Mouse (Mus musculus): ENCODE measurements around the gene Plppr4.

The Plppr4 gene

DNA sequence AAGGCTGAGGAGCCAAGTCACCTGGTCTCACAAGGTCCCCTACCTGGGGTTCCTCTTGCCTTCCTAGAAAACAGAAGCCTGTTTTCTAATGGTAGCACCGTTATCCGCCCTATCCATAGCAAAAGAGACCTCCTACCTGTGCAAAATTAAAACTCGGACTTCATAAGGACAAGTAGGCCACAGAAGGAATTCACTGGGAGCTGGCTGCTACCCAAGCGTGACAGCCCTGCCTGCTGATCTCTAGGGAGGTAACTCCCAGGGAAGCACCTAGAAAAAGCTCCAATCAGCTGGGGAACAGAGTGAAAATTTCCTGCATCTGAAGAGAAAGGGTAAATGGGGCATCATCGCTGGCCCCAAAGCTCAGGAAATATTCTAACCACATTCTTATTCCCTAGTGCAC, at the start of gene Plppr4:
TSS of gene Plppr4 (minus strand) at position 349 of the 400 bp plus-strand sequence.
- no peak for DNase-seq

DNA sequence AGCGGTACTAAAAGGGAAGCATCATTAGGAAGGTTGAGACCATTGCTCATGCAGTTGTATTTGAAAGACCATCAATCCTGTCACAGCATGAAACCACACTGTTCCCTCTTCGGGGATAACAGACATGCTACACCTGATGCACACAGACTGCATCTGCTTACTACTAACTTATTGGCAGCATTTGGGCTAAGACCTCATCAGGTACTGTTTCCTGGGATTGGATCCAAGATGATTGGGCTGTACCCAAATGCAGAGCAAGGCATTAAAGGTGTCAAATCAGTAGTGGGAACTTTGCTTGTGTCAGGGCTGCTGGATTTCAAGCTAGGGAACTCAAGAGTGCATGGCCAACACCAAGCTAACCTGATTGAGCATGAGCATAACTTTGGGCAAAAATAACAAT, 45.1 kb upstream of the Plppr4 start:
- no peak for DNase-seq

DNA sequence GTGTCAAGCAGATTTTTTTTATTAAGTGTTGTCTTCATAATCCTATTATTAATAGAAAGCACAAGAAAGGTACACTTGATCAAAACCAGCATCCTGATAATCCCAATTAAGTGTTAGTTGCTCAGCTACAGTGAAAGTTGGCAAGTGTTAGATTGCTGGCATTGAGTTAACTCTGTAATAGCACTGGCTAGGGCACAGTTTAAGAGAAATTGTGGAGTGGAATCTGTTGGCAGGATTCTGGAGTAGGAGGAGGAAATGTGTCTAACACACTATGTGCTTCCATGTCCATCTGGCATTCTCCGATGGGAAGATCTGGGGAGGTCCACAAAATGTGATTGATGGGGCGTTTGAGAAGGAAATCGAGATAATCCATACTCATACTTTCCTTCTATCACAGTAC, 43.1 kb upstream of the Plppr4 start:
- no peak for DNase-seq

DNA sequence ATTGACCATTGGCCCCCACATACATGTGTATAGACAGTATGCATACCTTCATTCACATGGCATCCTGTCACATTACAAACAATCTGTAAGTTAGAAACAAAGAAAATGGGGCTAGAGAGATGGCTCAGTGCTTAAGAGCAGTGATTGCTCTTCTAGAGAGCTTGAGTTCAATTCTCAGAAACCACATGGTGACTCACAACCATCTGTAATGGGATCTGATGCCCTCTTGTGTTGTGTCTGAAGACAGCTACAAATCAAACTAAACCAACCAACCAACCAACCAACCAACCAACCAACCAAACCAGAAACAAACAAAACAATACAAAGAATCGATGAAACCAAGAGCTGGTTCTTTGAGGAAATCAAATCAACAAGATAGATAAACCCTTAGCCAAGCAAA, 5.4 kb upstream of the Plppr4 start:
- DNase-seq, result no peak

DNA sequence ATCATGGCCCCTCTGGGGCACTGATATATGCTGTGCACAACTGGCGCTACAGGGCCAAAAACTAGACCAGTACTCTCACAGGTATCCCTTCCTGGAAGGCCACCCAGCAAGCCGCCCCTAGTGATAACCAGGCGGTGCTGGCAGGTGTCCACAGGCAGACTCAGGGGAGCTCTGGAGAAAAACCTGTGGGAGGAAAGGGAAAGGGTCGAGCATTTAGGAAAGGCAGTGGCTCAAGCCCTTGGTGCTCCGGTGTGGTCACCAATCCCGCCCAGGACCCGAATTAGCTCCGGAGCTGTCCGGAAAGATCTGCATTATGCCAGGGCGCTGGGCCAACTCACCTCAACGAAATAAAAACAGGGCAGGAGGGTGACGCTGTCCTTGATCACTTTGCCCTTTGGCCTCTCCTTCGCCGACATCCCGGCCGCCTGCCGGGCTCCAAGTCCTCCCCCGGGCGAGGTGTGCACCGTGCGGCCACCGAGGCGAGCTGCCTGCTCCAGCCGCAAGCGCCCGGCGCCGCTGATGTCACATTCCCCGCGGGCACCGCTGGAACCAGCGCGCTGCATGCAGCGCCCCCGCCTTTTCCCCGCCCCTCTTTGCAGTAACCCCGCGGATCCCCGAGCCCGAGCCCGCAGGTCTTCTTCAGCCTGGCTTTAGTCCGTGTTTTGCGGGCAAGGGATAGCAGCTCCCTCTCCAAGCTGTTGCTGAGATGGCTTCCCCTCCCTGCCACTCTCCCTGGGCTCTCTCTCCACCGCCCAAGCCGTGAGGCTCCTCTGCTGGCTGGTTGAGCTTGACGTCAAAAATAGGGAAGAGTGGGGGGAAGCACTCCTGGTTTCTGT, 772 bp downstream of the Plppr4 start:
- peak; percentile 2 for DNase-seq

DNA sequence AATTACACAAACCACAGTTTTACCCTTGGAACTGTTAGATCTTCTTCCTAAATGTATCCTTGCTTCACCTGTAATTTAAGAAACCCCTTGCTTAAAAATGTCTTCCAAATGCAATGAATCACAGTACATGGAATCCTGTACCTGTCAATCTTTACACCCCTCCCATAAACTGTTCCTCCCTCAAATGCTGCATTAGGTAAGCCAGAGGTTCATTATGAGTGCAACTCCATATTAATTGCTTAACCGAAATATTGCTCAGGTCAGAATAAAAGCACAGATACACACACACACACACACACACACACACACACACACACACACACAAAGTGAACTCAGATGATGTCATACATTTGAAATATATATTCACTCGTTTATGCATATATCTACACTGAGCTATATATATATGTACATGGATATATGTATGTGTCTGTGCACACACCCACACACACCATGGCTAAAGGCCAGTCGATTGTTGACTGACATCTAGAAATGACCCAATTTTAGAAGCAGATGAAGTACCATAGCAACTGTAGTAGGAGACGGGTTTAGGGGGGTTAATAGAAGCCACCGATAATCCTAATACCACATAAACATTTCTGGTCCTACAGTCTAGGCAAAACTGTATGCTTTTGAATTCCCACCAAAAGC, 1.6 kb downstream of the Plppr4 start:
- DNase-seq, result no peak

DNA sequence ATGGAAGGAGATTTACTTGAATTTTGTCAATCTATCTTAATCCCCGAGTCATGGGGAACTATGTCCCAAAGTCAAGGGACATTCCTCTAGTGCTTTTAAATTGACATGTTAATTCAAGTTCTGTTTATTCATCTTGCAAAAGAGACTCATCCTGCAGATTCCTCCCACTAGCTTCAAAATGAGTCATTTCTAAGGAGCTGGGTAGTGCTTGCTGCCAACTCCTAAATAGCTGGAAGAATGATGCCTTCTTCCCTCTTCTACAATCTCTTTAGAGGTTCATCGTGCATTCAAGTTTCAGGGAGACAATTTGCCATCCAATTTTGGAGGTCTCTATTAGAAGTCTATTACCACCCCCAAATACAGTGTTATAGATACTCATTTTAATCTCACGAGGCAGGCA, 3.3 kb downstream of the Plppr4 start:
- DNase-seq, result no peak

DNA sequence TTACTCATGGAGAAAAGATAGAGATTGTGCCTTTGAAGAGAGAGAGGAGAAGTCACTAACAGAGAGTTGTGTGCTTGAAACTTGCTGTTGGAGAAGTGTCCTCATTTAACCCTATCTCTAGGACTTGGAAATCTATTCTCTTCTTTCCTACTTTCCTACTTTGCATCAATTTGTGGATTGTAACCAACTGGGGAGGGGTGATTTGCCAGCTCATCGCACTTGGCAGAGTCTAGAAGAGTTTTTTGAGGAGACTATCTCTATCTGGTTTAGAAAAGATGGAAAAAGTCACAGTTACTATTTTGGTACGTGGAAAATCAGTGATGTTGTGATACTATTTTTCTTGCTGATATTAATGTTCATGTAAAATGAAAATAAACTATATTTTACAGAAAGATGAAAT, 6.7 kb downstream of the Plppr4 start:
- no peak for DNase-seq

DNA sequence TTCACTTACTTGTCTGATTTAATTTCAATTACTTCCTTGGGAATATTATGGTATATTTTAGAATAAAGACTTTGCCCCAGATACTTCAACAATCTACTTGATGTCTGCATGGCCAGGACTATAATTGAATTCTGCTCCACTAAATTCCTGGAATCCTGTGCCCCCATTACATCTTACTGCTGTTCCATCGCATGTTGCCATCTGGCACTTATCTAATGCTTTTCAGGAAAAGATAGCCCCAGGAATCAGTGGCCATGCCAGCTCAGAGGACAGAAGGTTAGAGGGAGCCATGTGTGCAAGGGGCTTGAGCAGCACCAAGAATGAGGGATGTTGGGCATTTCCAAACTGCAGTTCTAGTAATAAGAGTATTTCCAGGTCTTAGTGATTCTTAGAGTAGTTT, 14.3 kb downstream of the Plppr4 start:
- DNase-seq, result no peak

DNA sequence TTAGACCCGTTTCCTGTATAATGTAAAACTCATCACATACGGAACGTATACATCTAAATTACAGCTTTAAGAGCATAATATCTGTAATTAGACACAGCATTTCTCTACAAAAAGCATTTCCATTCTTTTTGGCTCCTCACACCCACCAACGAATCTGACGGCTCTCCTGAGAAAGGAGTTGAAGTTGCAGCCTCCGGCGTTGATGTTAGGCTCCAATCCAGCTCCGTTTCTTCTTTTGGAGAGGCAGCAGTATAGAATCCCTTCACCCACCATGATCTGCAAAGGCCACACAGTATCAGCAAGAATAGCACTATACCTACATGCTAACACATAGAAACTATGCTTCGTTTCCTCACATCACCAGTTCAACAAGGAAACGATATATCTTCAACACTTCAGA, 29.2 kb downstream of the Plppr4 start:
- no peak for DNase-seq

DNA sequence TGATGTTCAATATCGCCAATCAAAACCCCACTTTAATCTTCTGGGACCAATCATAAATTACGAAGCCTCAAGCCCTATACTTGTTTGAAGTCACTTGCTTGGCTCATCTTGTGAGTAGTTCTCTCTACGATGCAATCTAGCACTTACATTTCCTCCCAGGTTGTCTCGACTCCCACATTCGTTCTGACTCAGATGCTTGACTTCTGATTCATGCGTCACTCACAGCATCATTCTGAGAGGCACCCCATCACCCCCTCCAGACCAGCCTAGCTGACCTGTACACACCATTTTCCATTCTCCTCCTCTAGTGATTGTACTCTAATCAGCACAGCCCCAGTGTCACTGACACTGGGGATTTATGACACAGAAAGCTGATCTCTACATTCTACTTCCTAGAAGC, 31.2 kb downstream of the Plppr4 start:
- DNase-seq, result no peak

DNA sequence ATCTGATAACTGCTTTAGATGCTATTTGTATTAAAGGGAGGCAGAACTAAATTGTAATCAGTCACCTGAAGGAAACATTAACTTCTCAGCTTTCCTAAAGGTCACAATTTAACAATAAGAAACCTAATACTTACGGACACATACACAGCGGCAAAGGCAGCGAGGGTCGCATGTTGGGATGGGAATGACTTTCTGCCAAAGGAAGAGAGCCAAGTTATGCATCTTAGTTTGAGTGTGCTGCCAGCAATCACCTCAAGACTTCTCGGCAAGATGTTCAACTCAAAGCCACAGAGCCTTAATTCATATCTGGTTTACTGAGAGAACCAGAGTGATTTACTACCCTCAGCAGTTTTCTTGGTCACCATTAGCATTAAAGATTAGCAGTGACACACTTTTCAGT, 34.1 kb downstream of the Plppr4 start:
- DNase-seq, result no peak

DNA sequence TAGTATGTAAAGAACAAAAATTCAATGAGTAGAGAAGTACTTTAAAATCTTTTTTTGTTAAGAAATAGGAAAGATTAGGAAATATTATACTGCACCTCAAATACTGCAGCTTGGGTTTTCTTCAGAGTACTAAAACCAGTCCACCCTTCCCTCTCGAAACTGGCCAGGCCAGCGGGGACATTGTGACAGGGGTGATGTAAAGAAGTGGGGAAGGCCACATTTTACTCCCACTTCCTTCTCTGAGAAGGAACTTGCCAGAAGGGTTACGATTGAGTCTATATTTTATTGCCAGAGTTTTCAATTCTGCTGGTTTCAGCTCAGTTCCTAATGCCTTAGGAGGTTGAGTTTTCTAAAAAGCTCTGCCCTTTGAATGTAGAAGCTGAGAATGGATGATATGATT, 41.0 kb downstream of the Plppr4 start:
- DNase-seq, result peak; percentile 6

DNA sequence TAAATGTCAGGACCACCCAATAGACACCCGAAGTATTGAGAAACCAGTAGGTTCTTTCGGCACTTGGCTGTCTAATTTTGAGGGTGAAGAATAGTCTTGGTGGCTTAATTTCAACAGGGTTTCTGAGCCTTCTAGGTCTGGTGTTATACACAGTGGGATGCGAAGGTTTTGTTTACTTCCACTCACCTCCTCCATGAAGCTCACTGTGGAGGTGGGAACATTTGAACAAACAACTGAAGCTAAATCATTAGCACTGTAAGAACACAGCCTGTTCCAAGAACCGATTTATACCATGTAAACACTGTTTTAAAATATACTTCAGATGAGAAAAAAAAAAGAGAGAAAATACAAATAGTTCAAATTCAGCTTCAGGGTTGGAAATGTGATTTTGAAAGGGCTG, 47.3 kb downstream of the Plppr4 start:
- DNase-seq, result no peak

DNA sequence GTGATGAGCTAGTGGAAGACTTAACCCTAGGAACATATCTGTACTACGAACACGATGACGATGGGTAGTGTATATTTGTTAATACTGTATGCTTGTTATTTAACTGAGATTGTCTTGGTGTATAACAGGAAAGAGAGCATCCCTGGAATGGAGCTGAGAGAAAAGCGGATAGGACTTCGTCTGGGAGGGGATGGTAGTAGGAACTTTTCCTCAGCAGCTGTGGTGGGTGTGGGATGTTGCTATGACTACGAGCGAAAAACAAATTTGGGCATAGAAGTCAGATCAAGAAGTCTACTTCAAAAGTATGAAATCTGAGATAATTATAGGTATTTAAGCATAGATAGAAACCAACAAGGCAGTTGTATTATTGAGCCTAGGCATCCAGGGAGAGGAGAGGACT, 48.6 kb downstream of the Plppr4 start:
- no peak for DNase-seq

DNA sequence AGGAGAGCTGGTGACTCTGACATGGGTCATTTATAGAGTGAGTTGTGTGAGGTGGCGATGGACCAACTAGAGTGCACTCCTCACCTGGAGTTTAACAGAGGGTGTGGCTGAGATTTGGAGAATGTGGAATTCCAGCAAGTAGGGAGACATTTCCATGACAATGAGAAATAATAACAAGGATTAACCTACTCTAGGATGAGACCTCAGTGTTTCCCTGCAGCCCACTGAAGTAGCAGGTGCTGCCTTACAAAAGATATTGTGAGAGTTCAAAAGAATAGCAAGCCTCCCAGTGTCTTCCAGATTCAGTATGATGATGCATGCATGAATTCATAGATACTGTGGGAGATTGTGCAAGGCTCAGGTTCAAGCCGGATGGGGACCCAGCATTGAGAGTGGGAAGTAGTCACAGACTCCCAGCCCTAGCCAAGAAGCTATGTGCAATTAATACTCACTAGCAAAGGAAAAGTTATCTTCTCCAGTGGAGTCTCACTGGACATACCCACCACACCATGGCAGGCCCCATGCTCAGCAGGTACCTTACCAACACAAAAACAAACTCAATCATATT, 49.8 kb downstream of the Plppr4 start:
- DNase-seq, result no peak

DNA sequence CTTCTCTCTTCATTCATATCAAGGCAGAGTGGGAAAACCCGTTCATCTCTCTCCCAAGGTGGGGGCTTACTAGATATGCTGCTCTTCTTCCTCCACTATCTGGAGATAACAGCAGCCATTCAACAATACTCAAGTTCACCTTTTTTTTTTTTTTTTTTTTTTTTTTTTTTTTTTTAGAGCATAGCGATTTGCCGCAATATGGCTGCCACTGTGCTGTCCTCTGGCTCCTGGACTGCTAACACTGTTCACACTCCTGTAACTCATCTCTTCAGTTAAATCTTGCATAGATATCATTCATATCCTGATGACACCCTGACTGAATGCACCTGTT, 51.1 kb downstream of the Plppr4 start:
- DNase-seq, result no peak

DNA sequence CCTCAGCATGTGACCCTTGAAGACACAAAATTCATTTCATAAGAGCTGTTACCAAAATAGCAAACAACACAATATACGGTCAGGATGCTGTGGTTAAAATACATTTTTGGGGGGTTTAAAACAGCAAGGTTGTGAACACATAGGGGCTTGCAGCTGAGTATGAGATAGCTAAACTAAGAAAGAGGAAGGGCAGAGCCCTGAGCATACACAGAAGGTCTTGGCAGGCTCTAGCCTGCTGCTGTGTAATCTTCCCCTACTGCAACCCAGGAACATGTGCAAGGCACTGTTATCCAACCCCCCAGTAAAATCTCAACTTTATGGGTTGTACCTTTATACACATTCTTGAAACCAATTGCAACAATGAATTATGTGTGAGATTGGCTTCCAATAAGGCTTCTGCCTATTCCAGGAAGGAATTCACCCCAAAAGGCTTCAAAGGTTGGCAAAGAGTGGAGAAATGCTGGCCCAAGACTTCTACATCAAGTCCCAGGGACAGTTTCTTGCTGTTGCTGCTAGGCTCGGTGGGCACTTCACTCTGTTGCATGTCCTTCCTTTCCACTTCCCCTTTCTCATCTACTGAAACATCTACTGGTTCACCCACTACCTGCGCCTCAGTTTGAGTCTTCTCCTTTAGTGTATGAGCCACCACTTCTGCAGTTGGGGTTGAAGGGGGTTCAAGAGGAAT, 51.6 kb downstream of the Plppr4 start:
- no peak for DNase-seq

DNA sequence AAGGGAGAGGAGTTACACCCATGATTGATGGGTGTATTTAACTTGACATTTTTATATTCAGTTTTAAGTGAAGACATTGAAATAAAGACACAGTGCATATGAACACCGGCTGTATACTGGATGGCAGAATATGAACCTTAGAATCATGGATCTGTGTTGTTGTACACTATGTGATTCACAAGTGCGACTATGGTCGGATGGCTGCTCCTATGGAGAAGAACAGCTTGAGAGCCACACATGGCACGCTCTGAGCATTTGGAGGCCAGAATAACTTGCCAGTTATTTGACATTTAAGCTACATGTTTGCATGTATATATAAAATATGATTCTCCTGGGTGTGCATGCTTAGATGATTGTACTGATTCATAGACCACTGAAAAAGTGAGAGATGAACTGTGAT, 53.1 kb downstream of the Plppr4 start:
- DNase-seq, result no peak

DNA sequence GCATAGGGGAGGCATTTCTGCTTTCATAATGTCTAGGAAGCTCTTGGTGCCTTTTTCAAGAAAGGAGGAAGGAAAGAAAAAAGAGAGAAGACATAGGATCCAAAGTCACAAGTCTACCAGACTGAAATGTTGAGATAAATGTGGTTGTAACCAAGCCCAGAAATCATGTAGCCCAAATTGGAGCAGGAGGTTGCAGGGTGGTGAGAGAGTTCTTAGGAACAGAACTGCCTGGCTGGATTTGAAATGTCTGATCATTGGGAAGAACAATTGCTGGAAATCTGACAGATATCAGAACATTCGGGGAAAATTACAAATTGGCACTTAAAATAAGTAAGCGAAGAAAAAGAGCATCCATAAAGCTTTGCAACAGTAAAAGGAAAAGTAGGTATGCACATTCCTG, 56.6 kb downstream of the Plppr4 start:
- DNase-seq, result no peak

DNA sequence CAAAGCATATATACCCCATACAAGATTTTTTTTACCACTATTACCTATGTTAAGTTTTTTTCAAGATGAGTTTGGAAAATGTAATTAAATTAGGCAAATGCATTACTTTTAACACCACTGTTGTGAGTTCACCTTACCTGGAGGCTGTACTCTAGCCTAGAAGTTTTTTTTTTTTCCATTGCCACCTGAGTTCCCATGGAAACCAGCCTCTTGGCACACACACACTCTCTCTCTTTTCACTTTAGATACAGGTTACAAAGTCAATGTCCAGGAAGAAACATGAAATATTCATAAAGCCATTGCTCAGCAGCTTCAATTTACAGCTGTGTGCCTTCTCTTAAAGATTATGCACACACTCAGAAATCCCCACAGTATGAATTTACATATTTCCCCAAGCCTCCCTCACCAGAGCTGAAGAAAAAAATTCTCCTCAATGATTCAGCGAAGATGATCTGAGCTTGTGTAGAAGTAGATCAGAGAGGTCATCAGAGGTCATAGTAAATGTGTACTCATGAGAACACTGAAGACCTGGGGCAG, 59.9 kb downstream of the Plppr4 start:
- no peak for DNase-seq

DNA sequence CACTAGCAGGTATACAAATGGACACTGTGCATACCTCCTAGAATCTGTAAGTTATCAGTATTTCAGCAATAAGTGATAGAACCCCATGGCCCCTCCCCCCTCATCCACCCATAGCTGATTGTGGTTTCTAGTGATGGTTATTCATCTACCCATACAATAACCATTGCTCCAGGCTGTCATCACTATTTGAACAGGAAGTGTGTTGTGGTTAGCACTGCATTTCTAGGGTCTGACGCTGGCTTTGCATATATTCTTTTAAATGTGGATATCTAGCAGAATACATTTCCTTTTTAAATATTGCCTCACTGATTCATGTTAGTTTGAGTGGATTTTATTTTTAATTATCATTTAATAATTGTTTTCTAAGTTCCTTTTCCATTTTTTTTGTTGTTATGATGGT, 62.9 kb downstream of the Plppr4 start:
- no peak for DNase-seq

DNA sequence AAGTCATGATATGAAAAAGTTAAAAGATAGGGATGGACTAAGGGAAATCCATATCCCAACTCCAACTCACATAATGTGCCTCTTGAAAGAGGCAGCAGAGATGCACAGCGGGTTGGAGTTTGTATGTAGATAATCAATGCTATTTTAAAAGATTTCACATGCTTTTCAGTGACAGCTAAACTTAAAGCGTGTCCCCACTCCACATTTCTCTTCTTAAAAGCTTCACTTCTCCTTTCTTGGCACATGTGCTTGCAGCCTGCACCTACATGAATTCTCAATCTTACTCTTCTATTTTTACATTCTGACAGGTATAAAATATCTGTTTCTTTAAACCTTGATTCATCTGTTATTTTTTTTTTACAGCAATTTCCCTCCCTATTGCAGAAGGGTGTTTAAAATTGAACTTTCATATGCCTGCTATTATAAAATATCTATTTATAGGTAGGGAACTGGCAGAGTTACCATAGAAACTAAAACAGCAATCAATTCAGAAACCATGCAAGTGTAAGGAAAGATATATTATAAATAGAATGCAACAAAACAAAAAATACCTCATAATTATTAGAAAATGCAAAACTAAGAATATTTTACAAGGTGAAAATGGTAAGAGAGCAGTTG, 66.3 kb downstream of the Plppr4 start:
- no peak for DNase-seq
